Mouse (Mus musculus): ENCODE measurements at regions not wholly inside any gene's neighbourhood (a gene's known extent, or its start where the extent isn't known, plus 50 kb on each side); places are given as distances from the start of the nearest gene placed in this dataset.

GRCm38 (mm10) chr7:69911760-69912159 is 454.8 kb downstream of the Nr2f2 start:
- H3K9me3 ChIP-seq (ENCODE audit: control insufficient read depth, low read length), result no peaks in the 10 kb centered on the region
- H3K9ac ChIP-seq (ENCODE audit: low read length), result no peak overlapping the region
- no peak for DNase-seq (ENCODE audit: low spot score, missing footprints)
- H3K4me3 ChIP-seq (ENCODE audit: low read depth, low read length), result no peak overlapping the region
- H3K27ac ChIP-seq (ENCODE audit: low read depth, low read length), result no peak overlapping the region
- H3K36me3 ChIP-seq (ENCODE audit: control insufficient read depth, insufficient read depth, low read length), result no peaks in the 10 kb centered on the region
- no peaks in the 10 kb centered on the region for H3K4me1 ChIP-seq (ENCODE audit: control insufficient read depth, insufficient read depth, low read length)
- ATAC-seq (ENCODE audit: low FRiP score), result no peak
- no peaks in the 10 kb centered on the region for H3K27me3 ChIP-seq (ENCODE audit: control insufficient read depth, insufficient read depth, low read length)
- 86% methylated on average over 4 of the region's 4 CpGs for WGBS
- no peak overlapping the region for H3K4me2 ChIP-seq

- H3K36me3 ChIP-seq (ENCODE audit: control insufficient read depth, insufficient read depth, low read length), result no peaks in the 10 kb centered on the region
- no peak overlapping the region for H3K9ac ChIP-seq (ENCODE audit: low read length)
- H3K27ac ChIP-seq (ENCODE audit: low read depth, low read length), result no peak overlapping the region
- DNase-seq (ENCODE audit: low spot score, missing footprints) (no peak), ATAC-seq (ENCODE audit: low FRiP score) (no peak)
- H3K4me1 ChIP-seq (ENCODE audit: control insufficient read depth, insufficient read depth, low read length), result no peaks in the 10 kb centered on the region
- no peaks in the 10 kb centered on the region for H3K9me3 ChIP-seq (ENCODE audit: control insufficient read depth, low read length)
- H3K4me3 ChIP-seq (ENCODE audit: low read depth, low read length), result no peak overlapping the region
- H3K27me3 ChIP-seq (ENCODE audit: control insufficient read depth, insufficient read depth, low read length), result no peaks in the 10 kb centered on the region
- no peak overlapping the region for H3K4me2 ChIP-seq
- 72% methylated on average over 9 of the region's 9 CpGs for WGBS
Measured at GRCm38 (mm10) chr7:69890503-69891061, 476.0 kb downstream of the Nr2f2 start.

GRCm38 (mm10) chr7:69888251-69888650 is 478.3 kb downstream of the Nr2f2 start:
- 66% methylated on average over 7 of the region's 7 CpGs for WGBS
- no peaks in the 10 kb centered on the region for H3K9me3 ChIP-seq (ENCODE audit: control insufficient read depth, low read length)
- no peak overlapping the region for H3K27ac ChIP-seq (ENCODE audit: low read depth, low read length)

DNA sequence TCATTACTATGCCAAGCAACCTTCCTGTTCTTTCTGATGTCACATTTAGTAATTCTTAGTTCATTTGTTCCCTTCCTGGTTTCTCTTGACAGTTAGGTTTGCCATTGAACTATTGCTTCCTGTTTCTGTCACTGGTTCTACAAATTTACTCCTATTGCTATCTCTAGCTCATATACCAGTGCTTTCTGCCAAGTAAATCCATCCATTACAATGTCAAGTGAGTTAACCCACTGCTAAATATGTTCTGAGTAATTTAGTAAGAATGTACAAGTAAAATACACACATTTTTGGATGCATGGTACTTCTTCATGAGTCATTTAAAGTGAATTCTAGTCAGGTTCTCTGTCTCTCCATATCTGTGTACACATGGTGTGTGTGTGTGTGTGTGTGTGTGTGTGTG is 489.5 kb downstream of the Nr2f2 start:
- Histone ChIP-seq H3K4me1 (ENCODE audit: control insufficient read depth, insufficient read depth, low read length) (no peaks in the 10 kb centered on the region), H3K36me3 (ENCODE audit: control insufficient read depth, insufficient read depth, low read length) (no peaks in the 10 kb centered on the region), H3K4me2 (no peak overlapping the region), H3K4me3 (ENCODE audit: low read depth, low read length) (no peak overlapping the region), H3K27me3 (ENCODE audit: control insufficient read depth, insufficient read depth, low read length) (no peaks in the 10 kb centered on the region), H3K27ac (ENCODE audit: low read depth, low read length) (no peak overlapping the region), H3K9me3 (ENCODE audit: control insufficient read depth, low read length) (no peaks in the 10 kb centered on the region), H3K9ac (ENCODE audit: low read length) (no peak overlapping the region)
- ATAC-seq (ENCODE audit: low FRiP score) (no peak), DNase-seq (ENCODE audit: low spot score, missing footprints) (peak; percentile 19)

More at GRCm38 (mm10) chr7:69888251-69888650, 478.3 kb downstream of the Nr2f2 start:
- H3K4me3 ChIP-seq (ENCODE audit: low read depth, low read length), result no peak overlapping the region
- no peak overlapping the region for H3K9ac ChIP-seq (ENCODE audit: low read length)
- peak; percentile 54 for DNase-seq (ENCODE audit: low spot score, missing footprints)
- no peaks in the 10 kb centered on the region for H3K4me1 ChIP-seq (ENCODE audit: control insufficient read depth, insufficient read depth, low read length)
- no peak for ATAC-seq (ENCODE audit: low FRiP score)
- H3K36me3 ChIP-seq (ENCODE audit: control insufficient read depth, insufficient read depth, low read length), result no peaks in the 10 kb centered on the region
- no peaks in the 10 kb centered on the region for H3K27me3 ChIP-seq (ENCODE audit: control insufficient read depth, insufficient read depth, low read length)
- H3K4me2 ChIP-seq, result no peak overlapping the region

- WGBS, result 91% methylated on average over 3 of the region's 3 CpGs
- ATAC-seq (ENCODE audit: low FRiP score), result no peak
Measured at GRCm38 (mm10) chr7:69865801-69866200, 500.7 kb downstream of the Nr2f2 start.

DNA sequence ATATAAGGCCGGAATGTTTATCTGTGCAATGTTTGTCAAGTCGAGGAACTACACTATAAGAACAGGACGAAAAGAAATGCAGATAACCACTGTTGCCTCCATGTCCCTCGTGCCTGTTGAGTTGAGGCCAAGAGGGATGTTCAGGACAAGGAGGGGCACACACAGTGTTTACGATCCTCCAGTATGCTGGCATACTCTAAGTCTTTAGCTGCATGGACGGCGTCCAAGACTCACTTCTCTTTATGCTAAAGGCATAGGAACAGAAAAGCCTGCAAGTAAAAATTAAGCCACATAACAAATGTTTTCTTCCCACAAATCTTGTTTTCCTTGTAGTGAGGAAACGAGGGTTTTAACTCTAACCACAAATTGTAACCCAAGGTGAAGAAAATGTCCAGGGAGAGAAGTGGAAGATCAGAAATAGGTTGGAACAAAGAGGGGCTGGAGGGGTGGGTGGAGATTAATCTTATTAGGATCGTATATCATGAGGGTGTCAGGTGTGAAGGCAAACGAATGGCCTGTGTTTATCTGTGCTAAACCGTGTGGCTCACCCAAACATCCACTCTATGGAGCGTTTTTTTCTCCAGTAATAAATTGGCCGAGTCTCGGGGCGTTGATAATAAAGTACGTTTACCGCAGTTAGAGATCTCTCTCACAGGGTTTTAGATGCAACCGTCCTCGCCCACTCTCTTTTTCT is 521.8 kb downstream of the Nr2f2 start:
- no peaks in the 10 kb centered on the region for H3K9me3 ChIP-seq (ENCODE audit: control insufficient read depth, low read length)
- no peaks in the 10 kb centered on the region for H3K36me3 ChIP-seq (ENCODE audit: control insufficient read depth, insufficient read depth, low read length)
- H3K4me2 ChIP-seq, result no peak overlapping the region

More at GRCm38 (mm10) chr7:69865801-69866200, 500.7 kb downstream of the Nr2f2 start:
- Histone ChIP-seq H3K4me2 (no peak overlapping the region), H3K9me3 (ENCODE audit: control insufficient read depth, low read length) (no peaks in the 10 kb centered on the region), H3K36me3 (ENCODE audit: control insufficient read depth, insufficient read depth, low read length) (no peaks in the 10 kb centered on the region), H3K27ac (ENCODE audit: low read depth, low read length) (no peak overlapping the region), H3K4me3 (ENCODE audit: low read depth, low read length) (no peak overlapping the region), H3K4me1 (ENCODE audit: control insufficient read depth, insufficient read depth, low read length) (no peaks in the 10 kb centered on the region), H3K27me3 (ENCODE audit: control insufficient read depth, insufficient read depth, low read length) (no peaks in the 10 kb centered on the region), H3K9ac (ENCODE audit: low read length) (no peak overlapping the region)
- DNase-seq (ENCODE audit: low spot score, missing footprints), result no peak

GRCm38 (mm10) chr7:69837379-69837778 is 529.2 kb downstream of the Nr2f2 start:
- H3K36me3 ChIP-seq (ENCODE audit: control insufficient read depth, insufficient read depth, low read length), result no peaks in the 10 kb centered on the region
- no peaks in the 10 kb centered on the region for H3K27me3 ChIP-seq (ENCODE audit: control insufficient read depth, insufficient read depth, low read length)
- no peak overlapping the region for H3K4me2 ChIP-seq
- H3K4me3 ChIP-seq (ENCODE audit: low read depth, low read length), result no peak overlapping the region
- no peak for ATAC-seq (ENCODE audit: low FRiP score)
- no peak for DNase-seq (ENCODE audit: low spot score, missing footprints)
- H3K27ac ChIP-seq (ENCODE audit: low read depth, low read length), result no peak overlapping the region
- no peak overlapping the region for H3K9ac ChIP-seq (ENCODE audit: low read length)
- no peaks in the 10 kb centered on the region for H3K4me1 ChIP-seq (ENCODE audit: control insufficient read depth, insufficient read depth, low read length)
- WGBS, result 88% methylated on average over 5 of the region's 5 CpGs
- no peaks in the 10 kb centered on the region for H3K9me3 ChIP-seq (ENCODE audit: control insufficient read depth, low read length)

More for the DNA sequence above, 521.8 kb downstream of the Nr2f2 start:
- H3K27me3 ChIP-seq (ENCODE audit: control insufficient read depth, insufficient read depth, low read length), result no peaks in the 10 kb centered on the region
- no peak for ATAC-seq (ENCODE audit: low FRiP score)
- H3K9ac ChIP-seq (ENCODE audit: low read length), result no peak overlapping the region
- DNase-seq (ENCODE audit: low spot score, missing footprints), result no peak
- H3K4me3 ChIP-seq (ENCODE audit: low read depth, low read length), result no peak overlapping the region
- WGBS, result 87% methylated on average over 19 of the region's 19 CpGs
- H3K4me1 ChIP-seq (ENCODE audit: control insufficient read depth, insufficient read depth, low read length), result no peaks in the 10 kb centered on the region
- no peak overlapping the region for H3K27ac ChIP-seq (ENCODE audit: low read depth, low read length)

DNA sequence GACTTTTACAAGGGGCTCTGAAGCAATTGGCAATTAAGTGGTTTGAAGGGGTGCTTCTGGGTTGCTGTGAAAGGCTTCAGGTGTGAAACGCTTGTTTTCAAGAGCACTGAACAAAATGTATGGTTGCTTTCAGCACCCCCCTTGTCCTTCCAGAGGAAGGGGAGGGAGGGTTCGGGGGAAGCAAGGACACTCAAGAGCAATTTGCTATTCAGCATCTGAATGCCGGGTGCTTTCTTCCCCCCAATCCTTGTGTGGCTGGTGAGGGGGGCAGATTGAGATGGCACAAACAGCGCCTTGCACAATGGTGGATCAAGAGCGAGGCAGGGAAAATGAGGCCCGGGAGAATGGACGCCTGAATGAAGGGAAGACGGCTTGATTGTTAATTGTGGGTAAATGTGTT is 539.3 kb downstream of the Nr2f2 start:
- no peak for ATAC-seq (ENCODE audit: low FRiP score)
- H3K9me3 ChIP-seq (ENCODE audit: control insufficient read depth, low read length), result no peaks in the 10 kb centered on the region
- no peaks in the 10 kb centered on the region; the same call in 1 of the 2 replicates for H3K4me1 ChIP-seq (ENCODE audit: control insufficient read depth, insufficient read depth, low read length)
- no peak overlapping the region for H3K9ac ChIP-seq (ENCODE audit: low read length)
- H3K27me3 ChIP-seq (ENCODE audit: control insufficient read depth, insufficient read depth, low read length), result no peaks in the 10 kb centered on the region
- no peak overlapping the region for H3K27ac ChIP-seq (ENCODE audit: low read depth, low read length)
- 52% methylated on average over 8 of the region's 8 CpGs for WGBS
- no peaks in the 10 kb centered on the region for H3K36me3 ChIP-seq (ENCODE audit: control insufficient read depth, insufficient read depth, low read length)
- no peak overlapping the region for H3K4me3 ChIP-seq (ENCODE audit: low read depth, low read length)
- DNase-seq (ENCODE audit: low spot score, missing footprints), result no peak
- no peak overlapping the region for H3K4me2 ChIP-seq

GRCm38 (mm10) chr7:69820570-69820969 is 546.0 kb downstream of the Nr2f2 start:
- no peaks in the 10 kb centered on the region for H3K27me3 ChIP-seq (ENCODE audit: control insufficient read depth, insufficient read depth, low read length)
- no peak overlapping the region for H3K27ac ChIP-seq (ENCODE audit: low read depth, low read length)
- WGBS, result 81% methylated on average over 2 of the region's 2 CpGs
- no peaks in the 10 kb centered on the region for H3K36me3 ChIP-seq (ENCODE audit: control insufficient read depth, insufficient read depth, low read length)
- H3K4me1 ChIP-seq (ENCODE audit: control insufficient read depth, insufficient read depth, low read length), result no peaks in the 10 kb centered on the region
- no peak for ATAC-seq (ENCODE audit: low FRiP score)
- H3K4me2 ChIP-seq, result no peak overlapping the region
- no peaks in the 10 kb centered on the region for H3K9me3 ChIP-seq (ENCODE audit: control insufficient read depth, low read length)
- no peak for DNase-seq (ENCODE audit: low spot score, missing footprints)
- H3K9ac ChIP-seq (ENCODE audit: low read length), result no peak overlapping the region
- no peak overlapping the region for H3K4me3 ChIP-seq (ENCODE audit: low read depth, low read length)
